In genomic region chr2:53051502-53051901, GRCm38 (mm10) we compare ENCODE assay signal across 17 mouse cellular contexts.
A peak's percentile ranks its signal among the peaks of the same experiment; 100 is the strongest.
DNase-seq lines count a peak whose midpoint lies in the region; ATAC-seq and TF ChIP-seq lines count a peak whose summit lies in the region.
"Had no signal": no experiment of that assay in that cellular context is flagged by ENCODE, and none has a peak within 500 bp of the region (broad histone marks: within the 10 kb centered on the region; RNA-seq: fewer than 3 reads in every experiment).

No protein-coding gene starts in this region.

- H3K4me2 ChIP-seq in lung, postnatal 0 days (replicated peaks; ENCODE audit: low read depth, low read length): no peak overlapping the region
- H3K4me2 ChIP-seq: liver, embryonic 13.5 days had no signal

- no peak overlapping the region for H3K4me3 ChIP-seq in lung, postnatal 0 days (ENCODE audit: low read depth, low read length)
- H3K4me3 ChIP-seq: heart, adult 2 months; left cerebral cortex, adult 2 months; liver, embryonic 13.5 days; midbrain, embryonic 10.5 days had no signal

- no peaks in the 10 kb centered on the region for H3K9me3 ChIP-seq in lung, postnatal 0 days (ENCODE audit: low read length)
- H3K9me3 ChIP-seq: liver, embryonic 13.5 days; midbrain, embryonic 10.5 days had no signal

- no peak overlapping the region for H3K9ac ChIP-seq in lung, postnatal 0 days (replicated peaks; ENCODE audit: low read depth)
- H3K9ac ChIP-seq: liver, embryonic 13.5 days had no signal

- ATAC-seq in hematopoietic stem cell, adult 5-6 weeks (replicated peaks in 1 of 2; ENCODE audit: insufficient read depth in 1 of 2, low FRiP score in 2 of 2, low TSS enrichment in 1 of 2, low read depth in 1 of 2, poor library complexity in 2 of 2, severe bottlenecking in 2 of 2): peak; percentile 89 to 93
- ATAC-seq in lung, postnatal 0 days: no peak
- ATAC-seq: forebrain, embryonic 14.5 days; hindbrain, embryonic 16.5 days; Patski had no signal

- 76% methylated on average over 8 of the region's 8 CpGs for WGBS in lung, postnatal 0 days

- H3K36me3 ChIP-seq in lung, postnatal 0 days (ENCODE audit: insufficient read depth, low read length): no peaks in the 10 kb centered on the region
- H3K36me3 ChIP-seq: liver, embryonic 13.5 days had no signal

- no peaks in the 10 kb centered on the region for H3K4me1 ChIP-seq in lung, postnatal 0 days (ENCODE audit: insufficient read depth, low read depth, low read length)
- H3K4me1 ChIP-seq: liver, embryonic 13.5 days; midbrain, embryonic 10.5 days had no signal

- no peak for TF ChIP-seq CTCF in lung, postnatal 0 days (IDR thresholded peaks at IDR 0.05)

- no peak overlapping the region for H3K27ac ChIP-seq in lung, postnatal 0 days (ENCODE audit: low read length)
- H3K27ac ChIP-seq: heart, adult 2 months; left cerebral cortex, adult 2 months; liver, embryonic 13.5 days; midbrain, embryonic 10.5 days had no signal

- peak; percentile 74 for DNase-seq in 416B (ENCODE audit: low read depth)
- peak; percentile 20 to 43 for DNase-seq in CD8-positive naive resting alpha-beta T cell, adult 2 months (ENCODE audit: low read depth in 2 of 2, low spot score in 2 of 2)
- peak; percentile 59 for DNase-seq in thymus, postnatal 0 days (ENCODE audit: low spot score)
- DNase-seq in layer of hippocampus, postnatal 25 days (ENCODE audit: extremely low spot score in 1 of 2, low spot score in 1 of 2): no peak
- no peak for DNase-seq in lung, postnatal 0 days (ENCODE audit: low spot score)
- DNase-seq in kidney, postnatal 10 days: no peak
- DNase-seq: cerebellum, postnatal 25 days; heart, adult 2 months; heart, postnatal 10 days; kidney, adult 2 months; liver, embryonic 13.5 days had no signal

- H3K27me3 ChIP-seq in lung, postnatal 0 days (replicated peaks; ENCODE audit: insufficient read depth, low read length): no peaks in the 10 kb centered on the region
- H3K27me3 ChIP-seq: liver, embryonic 13.5 days; Patski had no signal

- TF ChIP-seq EP300 in lung, postnatal 0 days (IDR thresholded peaks at IDR 0.05): no peak

Comparison
In these comparisons a context has a peak if more than half of its experiments do, and no peak if none do; other contexts are left out.
1. DNase-seq: peak in 416B (single experiment), CD8-positive naive resting alpha-beta T cell, adult 2 months (2 of 2) and thymus, postnatal 0 days (single experiment); none in layer of hippocampus, postnatal 25 days (0 of 2), lung, postnatal 0 days (single experiment) and kidney, postnatal 10 days (single experiment).